Mouse (Mus musculus) spleen, postnatal 14 days (tissue): ENCODE data around the gene Trabd2b.

ENCODE experiments used
- DNase-seq, 2 experiments: peaks; one replicate each; pipeline ENCODE4 v3.0.0; 2021 to 2022; ENCODE audit warnings: low spot score in 2 of 2

Trabd2b gene

GRCm38 (mm10) chr4:114406355-114407101 is at the start of gene Trabd2b:
TSS of gene Trabd2b (plus strand) at chr4:114406724.
- DNase-seq, result no peak

GRCm38 (mm10) chr4:114357420-114357819 is 49.1 kb upstream of the Trabd2b start:
- no peak for DNase-seq

GRCm38 (mm10) chr4:114358874-114359273 is 47.6 kb upstream of the Trabd2b start:
- DNase-seq, result no peak

GRCm38 (mm10) chr4:114359818-114360217 is 46.7 kb upstream of the Trabd2b start:
- no peak for DNase-seq

GRCm38 (mm10) chr4:114361336-114361735 is 45.2 kb upstream of the Trabd2b start:
- DNase-seq, result no peak

GRCm38 (mm10) chr4:114365000-114365399 is 41.5 kb upstream of the Trabd2b start:
- no peak for DNase-seq

- DNase-seq, result no peak
These were observed 40.9 kb upstream of the Trabd2b start for GRCm38 (mm10) chr4:114365595-114365994.

- DNase-seq, result no peak
These were observed 39.5 kb upstream of the Trabd2b start for GRCm38 (mm10) chr4:114367005-114367404.

GRCm38 (mm10) chr4:114367840-114368239 is 38.7 kb upstream of the Trabd2b start:
- DNase-seq, result no peak

- no peak for DNase-seq
These were observed 36.9 kb upstream of the Trabd2b start for GRCm38 (mm10) chr4:114369591-114369990.

GRCm38 (mm10) chr4:114370935-114371715 is 35.4 kb upstream of the Trabd2b start:
- no peak for DNase-seq

- no peak for DNase-seq
These were observed 33.8 kb upstream of the Trabd2b start for GRCm38 (mm10) chr4:114372699-114373098.

GRCm38 (mm10) chr4:114374330-114374729 is 32.2 kb upstream of the Trabd2b start:
- DNase-seq, result no peak

GRCm38 (mm10) chr4:114377531-114377930 is 29.0 kb upstream of the Trabd2b start:
- no peak for DNase-seq

GRCm38 (mm10) chr4:114378512-114378911 is 28.0 kb upstream of the Trabd2b start:
- DNase-seq, result no peak

GRCm38 (mm10) chr4:114379416-114379956 is 27.0 kb upstream of the Trabd2b start:
- DNase-seq, result no peak

GRCm38 (mm10) chr4:114382627-114383026 is 23.9 kb upstream of the Trabd2b start:
- DNase-seq, result no peak

GRCm38 (mm10) chr4:114385236-114385635 is 21.3 kb upstream of the Trabd2b start:
- no peak for DNase-seq

- no peak for DNase-seq
These were observed 20.1 kb upstream of the Trabd2b start for GRCm38 (mm10) chr4:114386395-114386811.

- DNase-seq, result no peak
These were observed 18.9 kb upstream of the Trabd2b start for GRCm38 (mm10) chr4:114387527-114388135.

GRCm38 (mm10) chr4:114388306-114388705 is 18.2 kb upstream of the Trabd2b start:
- no peak for DNase-seq

GRCm38 (mm10) chr4:114389653-114390052 is 16.9 kb upstream of the Trabd2b start:
- DNase-seq, result no peak
